Mouse (Mus musculus): Measurements from ENCODE around the gene Phc1.
"Not testable (repeated sequence)": the region's sequence is repeated elsewhere in the genome, so short reads cannot be mapped to it uniquely, and the experiment has no call there.

The Phc1 gene

GRCm38 (mm10) chr6:122340349-122341000 lies at the start of gene Phc1:
Gene Phc1, minus strand, starts transcription at chr6:122340561.
- no peaks in the 10 kb centered on the region for H3K27me3 ChIP-seq (ENCODE audit: control insufficient read depth, insufficient read depth, low read length, poor library complexity, severe bottlenecking)
- peak; percentile 83 for DNase-seq (ENCODE audit: low read depth, low spot score)
- H3K36me3 ChIP-seq (ENCODE audit: control insufficient read depth, insufficient read depth, low read length, poor library complexity, severe bottlenecking) = no peaks in the 10 kb centered on the region

GRCm38 (mm10) chr6:122389986-122390385 lies 49.6 kb upstream of the Phc1 start:
- not testable (repeated sequence) for H3K27me3 ChIP-seq (ENCODE audit: control insufficient read depth, insufficient read depth, low read length, poor library complexity, severe bottlenecking); DNase-seq (ENCODE audit: low read depth, low spot score); H3K36me3 ChIP-seq (ENCODE audit: control insufficient read depth, insufficient read depth, low read length, poor library complexity, severe bottlenecking)

GRCm38 (mm10) chr6:122387177-122388028 lies 47.0 kb upstream of the Phc1 start:
- DNase-seq (ENCODE audit: low read depth, low spot score) = peak; percentile 9
- not testable (repeated sequence) for H3K27me3 ChIP-seq (ENCODE audit: control insufficient read depth, insufficient read depth, low read length, poor library complexity, severe bottlenecking); H3K36me3 ChIP-seq (ENCODE audit: control insufficient read depth, insufficient read depth, low read length, poor library complexity, severe bottlenecking)

GRCm38 (mm10) chr6:122385724-122386123 lies 45.4 kb upstream of the Phc1 start:
- DNase-seq (ENCODE audit: low read depth, low spot score) = no peak
- no peaks in the 10 kb centered on the region for H3K27me3 ChIP-seq (ENCODE audit: control insufficient read depth, insufficient read depth, low read length, poor library complexity, severe bottlenecking)
- no peaks in the 10 kb centered on the region for H3K36me3 ChIP-seq (ENCODE audit: control insufficient read depth, insufficient read depth, low read length, poor library complexity, severe bottlenecking)

GRCm38 (mm10) chr6:122384886-122385285 lies 44.5 kb upstream of the Phc1 start:
- DNase-seq (ENCODE audit: low read depth, low spot score) = no peak
- Histone ChIP-seq H3K36me3 (ENCODE audit: control insufficient read depth, insufficient read depth, low read length, poor library complexity, severe bottlenecking) (no peaks in the 10 kb centered on the region), H3K27me3 (ENCODE audit: control insufficient read depth, insufficient read depth, low read length, poor library complexity, severe bottlenecking) (no peaks in the 10 kb centered on the region)

GRCm38 (mm10) chr6:122383211-122383610 lies 42.9 kb upstream of the Phc1 start:
- DNase-seq (ENCODE audit: low read depth, low spot score) = no peak
- Histone ChIP-seq H3K27me3 (ENCODE audit: control insufficient read depth, insufficient read depth, low read length, poor library complexity, severe bottlenecking) (no peaks in the 10 kb centered on the region), H3K36me3 (ENCODE audit: control insufficient read depth, insufficient read depth, low read length, poor library complexity, severe bottlenecking) (no peaks in the 10 kb centered on the region)

- no peak for DNase-seq (ENCODE audit: low read depth, low spot score)
- H3K27me3 ChIP-seq (ENCODE audit: control insufficient read depth, insufficient read depth, low read length, poor library complexity, severe bottlenecking) = no peaks in the 10 kb centered on the region
- no peaks in the 10 kb centered on the region for H3K36me3 ChIP-seq (ENCODE audit: control insufficient read depth, insufficient read depth, low read length, poor library complexity, severe bottlenecking)
Observed at GRCm38 (mm10) chr6:122382046-122382445, 41.7 kb upstream of the Phc1 start.

- DNase-seq (ENCODE audit: low read depth, low spot score) = no peak
- no peaks in the 10 kb centered on the region for H3K36me3 ChIP-seq (ENCODE audit: control insufficient read depth, insufficient read depth, low read length, poor library complexity, severe bottlenecking)
- H3K27me3 ChIP-seq (ENCODE audit: control insufficient read depth, insufficient read depth, low read length, poor library complexity, severe bottlenecking) = no peaks in the 10 kb centered on the region
Observed at GRCm38 (mm10) chr6:122368245-122368644, 27.9 kb upstream of the Phc1 start.

GRCm38 (mm10) chr6:122366976-122367375 lies 26.6 kb upstream of the Phc1 start:
- no peaks in the 10 kb centered on the region for H3K36me3 ChIP-seq (ENCODE audit: control insufficient read depth, insufficient read depth, low read length, poor library complexity, severe bottlenecking)
- no peaks in the 10 kb centered on the region for H3K27me3 ChIP-seq (ENCODE audit: control insufficient read depth, insufficient read depth, low read length, poor library complexity, severe bottlenecking)
- no peak for DNase-seq (ENCODE audit: low read depth, low spot score)

GRCm38 (mm10) chr6:122366287-122366686 lies 25.9 kb upstream of the Phc1 start:
- DNase-seq (ENCODE audit: low read depth, low spot score) = no peak
- Histone ChIP-seq H3K36me3 (ENCODE audit: control insufficient read depth, insufficient read depth, low read length, poor library complexity, severe bottlenecking) (no peaks in the 10 kb centered on the region), H3K27me3 (ENCODE audit: control insufficient read depth, insufficient read depth, low read length, poor library complexity, severe bottlenecking) (no peaks in the 10 kb centered on the region)

GRCm38 (mm10) chr6:122365706-122366105 lies 25.3 kb upstream of the Phc1 start:
- Histone ChIP-seq H3K36me3 (ENCODE audit: control insufficient read depth, insufficient read depth, low read length, poor library complexity, severe bottlenecking) (no peaks in the 10 kb centered on the region), H3K27me3 (ENCODE audit: control insufficient read depth, insufficient read depth, low read length, poor library complexity, severe bottlenecking) (no peaks in the 10 kb centered on the region)
- DNase-seq (ENCODE audit: low read depth, low spot score) = no peak

GRCm38 (mm10) chr6:122357089-122357488 lies 16.7 kb upstream of the Phc1 start:
- no peak for DNase-seq (ENCODE audit: low read depth, low spot score)
- Histone ChIP-seq H3K36me3 (ENCODE audit: control insufficient read depth, insufficient read depth, low read length, poor library complexity, severe bottlenecking) (no peaks in the 10 kb centered on the region), H3K27me3 (ENCODE audit: control insufficient read depth, insufficient read depth, low read length, poor library complexity, severe bottlenecking) (no peaks in the 10 kb centered on the region)

GRCm38 (mm10) chr6:122355909-122356308 lies 15.5 kb upstream of the Phc1 start:
- DNase-seq (ENCODE audit: low read depth, low spot score) = no peak
- H3K27me3 ChIP-seq (ENCODE audit: control insufficient read depth, insufficient read depth, low read length, poor library complexity, severe bottlenecking) = no peaks in the 10 kb centered on the region
- H3K36me3 ChIP-seq (ENCODE audit: control insufficient read depth, insufficient read depth, low read length, poor library complexity, severe bottlenecking) = no peaks in the 10 kb centered on the region

- not testable (repeated sequence) for H3K27me3 ChIP-seq (ENCODE audit: control insufficient read depth, insufficient read depth, low read length, poor library complexity, severe bottlenecking); H3K36me3 ChIP-seq (ENCODE audit: control insufficient read depth, insufficient read depth, low read length, poor library complexity, severe bottlenecking); DNase-seq (ENCODE audit: low read depth, low spot score)
Observed at GRCm38 (mm10) chr6:122347326-122347725, 7.0 kb upstream of the Phc1 start.

- H3K27me3 ChIP-seq (ENCODE audit: control insufficient read depth, insufficient read depth, low read length, poor library complexity, severe bottlenecking) = no peaks in the 10 kb centered on the region
- no peak for DNase-seq (ENCODE audit: low read depth, low spot score)
- H3K36me3 ChIP-seq (ENCODE audit: control insufficient read depth, insufficient read depth, low read length, poor library complexity, severe bottlenecking) = no peaks in the 10 kb centered on the region
Observed at GRCm38 (mm10) chr6:122346399-122346798, 6.0 kb upstream of the Phc1 start.
